ENCODE assay signal across 25 mouse cellular contexts in the genomic region with DNA sequence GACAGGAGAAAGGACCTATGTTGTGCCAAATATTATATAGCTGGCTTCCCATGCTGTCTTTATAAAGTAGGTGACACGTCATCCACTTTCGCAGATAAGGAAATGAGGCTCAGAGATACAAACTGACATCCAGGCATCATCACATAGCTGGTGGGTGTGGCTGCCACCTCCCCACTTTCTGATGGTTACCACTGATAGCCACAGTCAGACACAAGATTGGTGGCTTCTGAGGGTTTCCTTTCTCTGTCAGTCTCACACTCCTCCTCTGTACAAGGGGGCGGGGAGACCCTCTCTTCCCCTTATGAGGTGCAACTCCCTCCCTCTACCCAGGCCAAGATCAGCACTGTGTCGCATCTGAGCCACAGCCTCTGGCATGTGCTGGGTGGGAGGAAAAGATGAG.
DNase-seq lines count a peak whose midpoint lies in the region; ATAC-seq and TF ChIP-seq lines count a peak whose summit lies in the region.
"Had no signal": no experiment of that assay in that cellular context is flagged by ENCODE, and none has a peak within 500 bp of the region (broad histone marks: within the 10 kb centered on the region; RNA-seq: fewer than 3 reads in every experiment).

No protein-coding gene starts in this region.

- DNase-seq in CD4-positive helper T cell, adult 2 months (ENCODE audit: low read depth, low spot score), result peak; percentile 91
- peak; percentile 47 for DNase-seq in T-cell, adult 2 months (ENCODE audit: low spot score)
- DNase-seq in induced T-regulatory cell, adult 2 months (ENCODE audit: low read depth), result peak; percentile 89
- DNase-seq in thymus, postnatal 0 days (ENCODE audit: low spot score), result peak; percentile 52
- no peak for DNase-seq in forebrain, postnatal 0 days
- DNase-seq in c-Kit-positive CD71-positive TER-119-positive erythroid progenitor cells, embryonic 14.5 days (ENCODE audit: low spot score), result no peak
- DNase-seq in adrenal gland, adult 18-20 months (ENCODE audit: low spot score in 2 of 2), result no peak
- no peak for DNase-seq in spleen, adult 18-20 months
- DNase-seq: adrenal gland, adult 2 months; B cell, adult 2 months; cerebellum, adult 2 months; cerebellum, postnatal 36 days; heart, adult 11 months; kidney, adult 2 months; kidney, postnatal 10 days; lung, adult 2 months; lung, postnatal 14 days; midbrain, embryonic 14.5 days had no signal

- no peak overlapping the region for H3K4me3 ChIP-seq in forebrain, postnatal 0 days (ENCODE audit: low read depth, low read length)
- H3K4me3 ChIP-seq: forebrain, embryonic 13.5 days; megakaryocyte, embryonic 14.5 days; myocyte; neural tube, embryonic 15.5 days had no signal

- H3K9me3 ChIP-seq in forebrain, postnatal 0 days (ENCODE audit: low read length), result no peaks in the 10 kb centered on the region
- H3K9me3 ChIP-seq: forebrain, embryonic 13.5 days; megakaryocyte, embryonic 14.5 days; neural tube, embryonic 15.5 days had no signal

- no peaks in the 10 kb centered on the region for H3K4me1 ChIP-seq in forebrain, postnatal 0 days (ENCODE audit: insufficient read depth)
- H3K4me1 ChIP-seq: forebrain, embryonic 13.5 days; neural tube, embryonic 15.5 days had no signal

- no peaks in the 10 kb centered on the region for H3K36me3 ChIP-seq in forebrain, postnatal 0 days (ENCODE audit: insufficient read depth)
- H3K36me3 ChIP-seq: neural tube, embryonic 15.5 days had no signal

- no peak for ATAC-seq in forebrain, postnatal 0 days
- ATAC-seq: forebrain, embryonic 13.5 days; hindbrain, postnatal 0 days had no signal

- H3K27me3 ChIP-seq in forebrain, postnatal 0 days (ENCODE audit: insufficient read depth, low read length), result no peaks in the 10 kb centered on the region
- H3K27me3 ChIP-seq: forebrain, embryonic 13.5 days; neural tube, embryonic 15.5 days had no signal

- no peak overlapping the region for H3K9ac ChIP-seq in forebrain, postnatal 0 days
- H3K9ac ChIP-seq: forebrain, embryonic 13.5 days; neural tube, embryonic 15.5 days had no signal

- no peak for TF ChIP-seq CTCF in forebrain, postnatal 0 days (IDR thresholded peaks at IDR 0.05; ENCODE audit: low read depth)

- H3K27ac ChIP-seq in forebrain, postnatal 0 days (ENCODE audit: low read depth, low read length), result no peak overlapping the region
- H3K27ac ChIP-seq: forebrain, embryonic 13.5 days; hindbrain, postnatal 0 days; neural tube, embryonic 15.5 days had no signal

- no peak overlapping the region for H3K4me2 ChIP-seq in forebrain, postnatal 0 days (ENCODE audit: low read depth)
- H3K4me2 ChIP-seq: forebrain, embryonic 13.5 days; heart, embryonic 11.5 days; liver, embryonic 11.5 days; neural tube, embryonic 15.5 days had no signal

- WGBS in forebrain, postnatal 0 days, result 75% methylated on average over 4 of the region's 4 CpGs

Comparison
In these comparisons a context has a peak if more than half of its experiments do, and no peak if none do; other contexts are left out.
1. DNase-seq: peak in CD4-positive helper T cell, adult 2 months (single experiment), T-cell, adult 2 months (single experiment), induced T-regulatory cell, adult 2 months (single experiment) and thymus, postnatal 0 days (single experiment); none in forebrain, postnatal 0 days (single experiment), c-Kit-positive CD71-positive TER-119-positive erythroid progenitor cells, embryonic 14.5 days (single experiment), adrenal gland, adult 18-20 months (0 of 2) and spleen, adult 18-20 months (0 of 2).